Mouse (Mus musculus) intestine, embryonic 14.5 days (tissue): ENCODE results near the gene Necab2. TPM values are rescaled to one million over a fixed set of nuclear protein-coding genes. Genes with fewer than 3 reads are reported as not detected.
A peak's percentile ranks its signal among the peaks of the same experiment; 100 is the strongest.

Experiments used
- ATAC-seq: fragments of 200-750 bp; cut with Nextera tagmentation; replicated peaks from 2 replicates; pipeline ENCODE4 v1.8.0; 2017; ENCODE audit warnings: low read depth, moderate number of reproducible peaks, moderate TSS enrichment, moderate library complexity; ENCODE audit not compliant: low FRiP score, low TSS enrichment
- DNase-seq: peaks from one replicate; pipeline ENCODE4 v3.0.0-alpha.2; 2018; ENCODE audit warnings: low spot score
- H3K27ac ChIP-seq: fragments of 300-500 bp; sonication (generic); 2 replicates; pipeline ENCODE4 v1.5.1; 2014; ENCODE audit warnings: low read depth, mild to moderate bottlenecking, control low read depth
- H3K27me3 ChIP-seq: fragments of 300-500 bp; sonication (generic); replicated peaks from 2 replicates; pipeline ENCODE4 v1.6.1; 2014; ENCODE audit warnings: low read length, control low read depth; ENCODE audit not compliant: control insufficient read depth, insufficient read depth
- H3K36me3 ChIP-seq: fragments of 300-500 bp; sonication (generic); 2 replicates; pipeline ENCODE4 v1.6.1; 2014; ENCODE audit warnings: low read length, control low read depth; ENCODE audit not compliant: control insufficient read depth, insufficient read depth
- H3K4me1 ChIP-seq: fragments of 300-500 bp; sonication (generic); replicated peaks from 2 replicates; pipeline ENCODE4 v1.6.1; 2014; ENCODE audit warnings: low read length, control low read depth, mixed read lengths; ENCODE audit not compliant: control insufficient read depth, insufficient read depth
- H3K4me2 ChIP-seq: fragments of 300-500 bp; sonication (generic); 2 replicates; pipeline ENCODE4 v1.6.1; 2014; ENCODE audit warnings: low read length
- H3K4me3 ChIP-seq: fragments of 300-500 bp; sonication (generic); 2 replicates; pipeline ENCODE4 v1.5.1; 2014; ENCODE audit warnings: low read depth, low read length, control low read depth, mixed read lengths
- H3K9ac ChIP-seq: fragments of 300-500 bp; sonication (generic); 2 replicates; pipeline ENCODE4 v1.6.1; 2014; ENCODE audit warnings: mild to moderate bottlenecking, low read length
- H3K9me3 ChIP-seq: fragments of 300-500 bp; sonication (generic); 2 replicates; pipeline ENCODE4 v1.6.1; 2016; ENCODE audit warnings: low read length, control low read depth; ENCODE audit not compliant: control insufficient read depth
- WGBS: fragments of 180-500 bp; shearing (Covaris S2); extraction: QIAGEN DNeasy Blood & Tissue Kit; methylation state at CpG from one replicate; pipeline ENCODE4 v1.1.7; 2014; 5-methylcytosine and 5-hydroxymethylcytosine counted together
- polyA plus RNA-seq: library from polyadenylated mRNA; unstranded; fragments of >200 nt; fragmentation: Nextera tagmentation; extraction: Ambion mirVana; gene quantifications from 2 replicates; pipeline ENCODE4 v1.2.1, GENCODE M21; 2014

The Necab2 gene
- polyA plus RNA-seq, 1 experiment from 2014 or later = 2.4 TPM

GRCm38 (mm10) chr8:119449627-119450026 lies 3.1 kb downstream of the Necab2 start:
- Histone ChIP-seq H3K9me3 (no peaks in the 10 kb centered on the region), H3K27me3 (peaks cover 21% of the 10 kb centered on the region), H3K27ac (no peak overlapping the region), H3K4me2 (no peak overlapping the region), H3K4me3 (no peak overlapping the region), H3K4me1 (0 out of 2 replicates have a peak, but pooled peaks cover 6% of the 10 kb centered on the region), H3K36me3 (no peaks in the 10 kb centered on the region), H3K9ac (no peak overlapping the region)
- WGBS = 75% methylated on average over 12 of the region's 12 CpGs
- no peak for ATAC-seq
- DNase-seq = no peak

- no peak for ATAC-seq
- 86% methylated on average over 4 of the region's 4 CpGs for WGBS
Measured at GRCm38 (mm10) chr8:119451131-119451530, 4.6 kb downstream of the Necab2 start.

GRCm38 (mm10) chr8:119452919-119453318 lies 6.4 kb downstream of the Necab2 start:
- Histone ChIP-seq H3K4me3 (no peak overlapping the region), H3K4me1 (no peaks in the 10 kb centered on the region), H3K9ac (no peak overlapping the region), H3K27ac (no peak overlapping the region), H3K36me3 (no peaks in the 10 kb centered on the region), H3K27me3 (peaks cover 11% of the 10 kb centered on the region), H3K9me3 (no peaks in the 10 kb centered on the region), H3K4me2 (no peak overlapping the region)
- DNase-seq (no peak), ATAC-seq (no peak)
- 84% methylated on average over 5 of the region's 5 CpGs for WGBS

More at GRCm38 (mm10) chr8:119451131-119451530, 4.6 kb downstream of the Necab2 start:
- Histone ChIP-seq H3K4me3 (no peak overlapping the region), H3K36me3 (no peaks in the 10 kb centered on the region), H3K9me3 (no peaks in the 10 kb centered on the region), H3K27me3 (peaks cover 19% of the 10 kb centered on the region), H3K27ac (no peak overlapping the region), H3K9ac (no peak overlapping the region), H3K4me2 (no peak overlapping the region), H3K4me1 (0 out of 2 replicates have a peak, but pooled peaks cover 2% of the 10 kb centered on the region)
- no peak for DNase-seq

- WGBS = 80% methylated on average over 5 of the region's 5 CpGs
- H3K9ac ChIP-seq = no peak overlapping the region
- H3K36me3 ChIP-seq = no peaks in the 10 kb centered on the region
- no peak overlapping the region for H3K4me3 ChIP-seq
- no peaks in the 10 kb centered on the region for H3K27me3 ChIP-seq
- no peak overlapping the region for H3K4me2 ChIP-seq
- no peak overlapping the region for H3K27ac ChIP-seq
- H3K9me3 ChIP-seq = no peaks in the 10 kb centered on the region
- ATAC-seq (no peak), DNase-seq (no peak)
- no peaks in the 10 kb centered on the region for H3K4me1 ChIP-seq
Measured at GRCm38 (mm10) chr8:119456045-119456444, 9.5 kb downstream of the Necab2 start.

- H3K27ac ChIP-seq = no peak overlapping the region
- H3K27me3 ChIP-seq = no peaks in the 10 kb centered on the region
- no peak overlapping the region for H3K4me3 ChIP-seq
- DNase-seq (no peak), ATAC-seq (no peak)
- H3K9me3 ChIP-seq = no peaks in the 10 kb centered on the region
- no peak overlapping the region for H3K9ac ChIP-seq
- WGBS = 39% methylated on average over 16 of the region's 16 CpGs
- H3K36me3 ChIP-seq = no peaks in the 10 kb centered on the region
- H3K4me1 ChIP-seq = 0 out of 2 replicates have a peak, but pooled peaks cover 1% of the 10 kb centered on the region
- no peak overlapping the region for H3K4me2 ChIP-seq
Measured at GRCm38 (mm10) chr8:119459724-119460123, 13.2 kb downstream of the Necab2 start.

- DNase-seq (no peak), ATAC-seq (no peak)
- H3K4me1 ChIP-seq = peaks cover 16% of the 10 kb centered on the region; the same call in 1 of the 2 replicates
- peaks cover 9% of the 10 kb centered on the region; the same call in 1 of the 2 replicates for H3K27me3 ChIP-seq
- no peak overlapping the region for H3K9ac ChIP-seq
- no peak overlapping the region for H3K4me2 ChIP-seq
- no peaks in the 10 kb centered on the region for H3K9me3 ChIP-seq
- 66% methylated on average over 9 of the region's 9 CpGs for WGBS
- H3K36me3 ChIP-seq = no peaks in the 10 kb centered on the region
- H3K27ac ChIP-seq = no peak overlapping the region
- no peak overlapping the region for H3K4me3 ChIP-seq
Measured at GRCm38 (mm10) chr8:119461356-119461755, 14.8 kb downstream of the Necab2 start.

GRCm38 (mm10) chr8:119463709-119464108 lies 17.2 kb downstream of the Necab2 start:
- Histone ChIP-seq H3K4me1 (peaks cover 17% of the 10 kb centered on the region; the same call in 1 of the 2 replicates), H3K9me3 (no peaks in the 10 kb centered on the region), H3K4me3 (no peak overlapping the region), H3K4me2 (no peak overlapping the region), H3K27me3 (peaks cover 9% of the 10 kb centered on the region; the same call in 1 of the 2 replicates), H3K36me3 (no peaks in the 10 kb centered on the region), H3K9ac (no peak overlapping the region), H3K27ac (no peak overlapping the region)
- ATAC-seq (no peak), DNase-seq (no peak)
- 71% methylated on average over 7 of the region's 7 CpGs for whole genome bisulfite sequencing

GRCm38 (mm10) chr8:119466105-119466504 lies 19.6 kb downstream of the Necab2 start:
- Histone ChIP-seq H3K27me3 (peaks cover 9% of the 10 kb centered on the region; the same call in 1 of the 2 replicates), H3K4me1 (peaks cover 17% of the 10 kb centered on the region; the same call in 1 of the 2 replicates), H3K9ac (no peak overlapping the region), H3K4me2 (peak overlapping the region; percentile 38), H3K27ac (no peak overlapping the region), H3K4me3 (no peak overlapping the region), H3K36me3 (no peaks in the 10 kb centered on the region), H3K9me3 (no peaks in the 10 kb centered on the region)
- ATAC-seq (peak; percentile 84), DNase-seq (peak; percentile 75)
- WGBS = 2% methylated on average over 18 of the region's 18 CpGs

GRCm38 (mm10) chr8:119466794-119467193 lies 20.3 kb downstream of the Necab2 start:
- ATAC-seq = no peak
- H3K9ac ChIP-seq = no peak overlapping the region

More at GRCm38 (mm10) chr8:119466794-119467193, 20.3 kb downstream of the Necab2 start:
- H3K4me3 ChIP-seq = no peak overlapping the region
- H3K4me2 ChIP-seq = no peak overlapping the region
- no peak for DNase-seq
- H3K36me3 ChIP-seq = no peaks in the 10 kb centered on the region
- H3K27me3 ChIP-seq = peaks cover 9% of the 10 kb centered on the region; the same call in 1 of the 2 replicates
- WGBS = 65% methylated on average over 10 of the region's 10 CpGs
- no peak overlapping the region for H3K27ac ChIP-seq
- H3K9me3 ChIP-seq = no peaks in the 10 kb centered on the region
- peaks cover 17% of the 10 kb centered on the region; the same call in 1 of the 2 replicates for H3K4me1 ChIP-seq
